Mouse (Mus musculus) ES-CJ7 (cell line): ENCODE results near the gene Dock10.

Source experiments
- DNase-seq: peaks from one replicate; pipeline ENCODE4 v3.0.0; 2011; ENCODE audit warnings: low read depth, low spot score

Gene Dock10

GRCm38 (mm10) chr1:80656389-80656788 lies 101.9 kb downstream of the Dock10 start:
- DNase-seq, result no peak

GRCm38 (mm10) chr1:80655854-80656253 lies 102.5 kb downstream of the Dock10 start:
- peak; percentile 27 for DNase-seq

- no peak for DNase-seq
These were observed 103.1 kb downstream of the Dock10 start for GRCm38 (mm10) chr1:80655195-80655594.

GRCm38 (mm10) chr1:80654177-80654576 lies 104.2 kb downstream of the Dock10 start:
- DNase-seq, result no peak

- DNase-seq, result no peak
These were observed 105.5 kb downstream of the Dock10 start for GRCm38 (mm10) chr1:80652803-80653202.

- DNase-seq, result no peak
These were observed 106.2 kb downstream of the Dock10 start for GRCm38 (mm10) chr1:80652083-80652482.

GRCm38 (mm10) chr1:80646602-80647001 lies 111.7 kb downstream of the Dock10 start:
- DNase-seq, result no peak

- no peak for DNase-seq
These were observed 114.4 kb downstream of the Dock10 start for GRCm38 (mm10) chr1:80643866-80644451.

GRCm38 (mm10) chr1:80641832-80642231 lies 116.5 kb downstream of the Dock10 start:
- DNase-seq, result no peak

GRCm38 (mm10) chr1:80641288-80641687 lies 117.0 kb downstream of the Dock10 start:
- no peak for DNase-seq

GRCm38 (mm10) chr1:80639553-80639952 lies 118.8 kb downstream of the Dock10 start:
- no peak for DNase-seq

- DNase-seq, result no peak
These were observed 121.1 kb downstream of the Dock10 start for GRCm38 (mm10) chr1:80637214-80637705.

GRCm38 (mm10) chr1:80635825-80636224 lies 122.5 kb downstream of the Dock10 start:
- no peak for DNase-seq

- DNase-seq, result no peak
These were observed 124.8 kb downstream of the Dock10 start for GRCm38 (mm10) chr1:80633536-80633935.

- no peak for DNase-seq
These were observed 127.9 kb downstream of the Dock10 start for GRCm38 (mm10) chr1:80630179-80631149.

GRCm38 (mm10) chr1:80628054-80628453 lies 130.3 kb downstream of the Dock10 start:
- no peak for DNase-seq

- no peak for DNase-seq
These were observed 131.5 kb downstream of the Dock10 start for GRCm38 (mm10) chr1:80626800-80627199.

- DNase-seq, result no peak
These were observed 133.0 kb downstream of the Dock10 start for GRCm38 (mm10) chr1:80625371-80625770.

- no peak for DNase-seq
These were observed 133.8 kb downstream of the Dock10 start for GRCm38 (mm10) chr1:80624552-80624951.

- DNase-seq, result peak; percentile 79
These were observed 135.7 kb downstream of the Dock10 start for GRCm38 (mm10) chr1:80622646-80623045.

- DNase-seq, result no peak
These were observed 139.2 kb downstream of the Dock10 start for GRCm38 (mm10) chr1:80619100-80619499.

GRCm38 (mm10) chr1:80616671-80617070 lies 141.7 kb downstream of the Dock10 start:
- no peak for DNase-seq

GRCm38 (mm10) chr1:80614750-80615149 lies 143.6 kb downstream of the Dock10 start:
- DNase-seq, result no peak
